Mouse (Mus musculus): ENCODE measurements around the gene Vax2. TPM values are rescaled to one million over a fixed set of nuclear protein-coding genes. Genes with fewer than 3 reads are reported as not detected.

Gene Vax2
- polyA plus RNA-seq, 1 experiment: not detected

- Histone ChIP-seq H3K27ac (ENCODE audit: insufficient read depth, low read length) (no peak overlapping the region), H3K4me1 (ENCODE audit: control insufficient read depth, insufficient read depth, low read length) (no peaks in the 10 kb centered on the region), H3K4me3 (ENCODE audit: insufficient read depth, low read length) (no peak overlapping the region)
- TF ChIP-seq CTCF (IDR thresholded peaks at IDR 0.05; ENCODE audit: extremely low read depth, insufficient read depth, low read length): no peak
- TF ChIP-seq POLR2A (IDR thresholded peaks at IDR 0.05; ENCODE audit: extremely low read depth, insufficient read depth, low read length): no peak
These were observed 14.4 kb upstream of the Vax2 start for GRCm38 (mm10) chr6:83696684-83697083.

- no peaks in the 10 kb centered on the region for H3K4me1 ChIP-seq (ENCODE audit: control insufficient read depth, insufficient read depth, low read length)
- H3K4me3 ChIP-seq (ENCODE audit: insufficient read depth, low read length): no peak overlapping the region
- no peak overlapping the region for H3K27ac ChIP-seq (ENCODE audit: insufficient read depth, low read length)
- TF ChIP-seq POLR2A (IDR thresholded peaks at IDR 0.05; ENCODE audit: extremely low read depth, insufficient read depth, low read length) (no peak), CTCF (IDR thresholded peaks at IDR 0.05; ENCODE audit: extremely low read depth, insufficient read depth, low read length) (no peak)
These were observed 13.1 kb upstream of the Vax2 start for GRCm38 (mm10) chr6:83697932-83698331.

- Histone ChIP-seq H3K4me1 (ENCODE audit: control insufficient read depth, insufficient read depth, low read length) (no peaks in the 10 kb centered on the region), H3K4me3 (ENCODE audit: insufficient read depth, low read length) (no peak overlapping the region), H3K27ac (ENCODE audit: insufficient read depth, low read length) (no peak overlapping the region)
- TF ChIP-seq CTCF (IDR thresholded peaks at IDR 0.05; ENCODE audit: extremely low read depth, insufficient read depth, low read length) (no peak), POLR2A (IDR thresholded peaks at IDR 0.05; ENCODE audit: extremely low read depth, insufficient read depth, low read length) (no peak)
These were observed 11.1 kb upstream of the Vax2 start for GRCm38 (mm10) chr6:83699971-83700370.

GRCm38 (mm10) chr6:83701001-83701400, 10.1 kb upstream of the Vax2 start:
- TF ChIP-seq CTCF (IDR thresholded peaks at IDR 0.05; ENCODE audit: extremely low read depth, insufficient read depth, low read length) (no peak), POLR2A (IDR thresholded peaks at IDR 0.05; ENCODE audit: extremely low read depth, insufficient read depth, low read length) (no peak)
- no peak overlapping the region for H3K4me3 ChIP-seq (ENCODE audit: insufficient read depth, low read length)
- no peak overlapping the region for H3K27ac ChIP-seq (ENCODE audit: insufficient read depth, low read length)
- no peaks in the 10 kb centered on the region for H3K4me1 ChIP-seq (ENCODE audit: control insufficient read depth, insufficient read depth, low read length)

- Histone ChIP-seq H3K4me1 (ENCODE audit: control insufficient read depth, insufficient read depth, low read length) (no peaks in the 10 kb centered on the region), H3K27ac (ENCODE audit: insufficient read depth, low read length) (no peak overlapping the region), H3K4me3 (ENCODE audit: insufficient read depth, low read length) (no peak overlapping the region)
- TF ChIP-seq POLR2A (IDR thresholded peaks at IDR 0.05; ENCODE audit: extremely low read depth, insufficient read depth, low read length) (no peak), CTCF (IDR thresholded peaks at IDR 0.05; ENCODE audit: extremely low read depth, insufficient read depth, low read length) (no peak)
These were observed 8.7 kb upstream of the Vax2 start for GRCm38 (mm10) chr6:83702146-83702999.

- Histone ChIP-seq H3K4me1 (ENCODE audit: control insufficient read depth, insufficient read depth, low read length) (no peaks in the 10 kb centered on the region), H3K4me3 (ENCODE audit: insufficient read depth, low read length) (no peak overlapping the region), H3K27ac (ENCODE audit: insufficient read depth, low read length) (no peak overlapping the region)
- TF ChIP-seq CTCF (IDR thresholded peaks at IDR 0.05; ENCODE audit: extremely low read depth, insufficient read depth, low read length): no peak
- no peak for TF ChIP-seq POLR2A (IDR thresholded peaks at IDR 0.05; ENCODE audit: extremely low read depth, insufficient read depth, low read length)
These were observed 7.9 kb upstream of the Vax2 start for GRCm38 (mm10) chr6:83703000-83703721.

- no peak for TF ChIP-seq POLR2A (IDR thresholded peaks at IDR 0.05; ENCODE audit: extremely low read depth, insufficient read depth, low read length)
- no peak for TF ChIP-seq CTCF (IDR thresholded peaks at IDR 0.05; ENCODE audit: extremely low read depth, insufficient read depth, low read length)
These were observed 7.4 kb upstream of the Vax2 start for GRCm38 (mm10) chr6:83703722-83704078.

GRCm38 (mm10) chr6:83704294-83704693, 6.8 kb upstream of the Vax2 start:
- no peak overlapping the region for H3K27ac ChIP-seq (ENCODE audit: insufficient read depth, low read length)
- H3K4me3 ChIP-seq (ENCODE audit: insufficient read depth, low read length): no peak overlapping the region
- H3K4me1 ChIP-seq (ENCODE audit: control insufficient read depth, insufficient read depth, low read length): no peaks in the 10 kb centered on the region
- TF ChIP-seq CTCF (IDR thresholded peaks at IDR 0.05; ENCODE audit: extremely low read depth, insufficient read depth, low read length) (no peak), POLR2A (IDR thresholded peaks at IDR 0.05; ENCODE audit: extremely low read depth, insufficient read depth, low read length) (no peak)

More at GRCm38 (mm10) chr6:83703722-83704078, 7.4 kb upstream of the Vax2 start:
- no peak overlapping the region for H3K4me3 ChIP-seq (ENCODE audit: insufficient read depth, low read length)
- no peaks in the 10 kb centered on the region for H3K4me1 ChIP-seq (ENCODE audit: control insufficient read depth, insufficient read depth, low read length)
- H3K27ac ChIP-seq (ENCODE audit: insufficient read depth, low read length): no peak overlapping the region

GRCm38 (mm10) chr6:83704701-83705100, 6.4 kb upstream of the Vax2 start:
- Histone ChIP-seq H3K4me1 (ENCODE audit: control insufficient read depth, insufficient read depth, low read length) (no peaks in the 10 kb centered on the region), H3K4me3 (ENCODE audit: insufficient read depth, low read length) (no peak overlapping the region), H3K27ac (ENCODE audit: insufficient read depth, low read length) (no peak overlapping the region)
- TF ChIP-seq POLR2A (IDR thresholded peaks at IDR 0.05; ENCODE audit: extremely low read depth, insufficient read depth, low read length): no peak
- no peak for TF ChIP-seq CTCF (IDR thresholded peaks at IDR 0.05; ENCODE audit: extremely low read depth, insufficient read depth, low read length)
